Mouse (Mus musculus) CH12.LX (cell line): ENCODE data around the gene Rab8b. TPM values are rescaled to one million over a fixed set of nuclear protein-coding genes. Genes with fewer than 3 reads are reported as not detected.

Experiments used
- DNase-seq: peaks from one replicate; pipeline ENCODE4 v3.0.0-alpha.2; 2013; ENCODE audit errors: extremely low read depth
- H3K27ac ChIP-seq: 2 replicates; pipeline ENCODE4 v1.5.1; 2012; ENCODE audit warnings: low read depth, mild to moderate bottlenecking, control low read depth, moderate library complexity; ENCODE audit not compliant: insufficient read depth
- H3K27me3 ChIP-seq: replicated peaks from 2 replicates; pipeline ENCODE3; 2012; ENCODE audit warnings: inconsistent platforms
- H3K36me3 ChIP-seq, 2 experiments: replicated peaks in 1 of 2; 2 replicates each; pipeline versions ENCODE3 to v1.6.1; 2012; ENCODE audit warnings: inconsistent platforms in 1 of 2, low read length in 1 of 2, mild to moderate bottlenecking in 1 of 2, mixed read lengths in 1 of 2, moderate library complexity in 1 of 2; ENCODE audit not compliant: control insufficient read depth in 1 of 2, insufficient read depth in 1 of 2
- H3K4me1 ChIP-seq, 2 experiments: 2 replicates each; pipeline ENCODE4 v1.6.1; 2012; ENCODE audit warnings: inconsistent platforms in 1 of 2, moderate library complexity in 1 of 2; ENCODE audit not compliant: insufficient read depth in 2 of 2, control insufficient read depth in 1 of 2
- H3K4me2 ChIP-seq: 2 replicates; pipeline ENCODE4 v1.6.1; 2012; ENCODE audit warnings: low read depth, mild to moderate bottlenecking, control low read depth; ENCODE audit not compliant: poor library complexity, insufficient read depth, severe bottlenecking
- H3K4me3 ChIP-seq, 3 experiments: fragments of 150-350 bp in 1 of 3; sonication (generic) in 1 of 3; replicated peaks in 1 of 3; 2 replicates each; pipeline versions ENCODE3 to v1.5.1; 2011 to 2012; ENCODE audit warnings: low read depth in 2 of 3, low read length in 2 of 3, mild to moderate bottlenecking in 2 of 3, moderate library complexity in 2 of 3, control low read depth in 1 of 3, improper control_type of control experiment in 1 of 3, inconsistent platforms in 1 of 3, mixed read lengths in 1 of 3; ENCODE audit not compliant: poor library complexity in 1 of 3
- H3K79me2 ChIP-seq: replicated peaks from 2 replicates; pipeline ENCODE4 v1.6.1; 2012; ENCODE audit warnings: mild to moderate bottlenecking, moderate library complexity; ENCODE audit not compliant: control insufficient read depth, poor library complexity, insufficient read depth, severe bottlenecking; ENCODE audit errors: extremely low read depth
- H3K9ac ChIP-seq: 2 replicates; pipeline ENCODE4 v1.6.1; 2012; ENCODE audit warnings: low read depth, mild to moderate bottlenecking, control low read depth, moderate library complexity; ENCODE audit not compliant: insufficient read depth
- H3K9me3 ChIP-seq: replicated peaks from 2 replicates; pipeline ENCODE3; 2012; ENCODE audit warnings: low read length, inconsistent platforms, mixed read lengths
- CTCF ChIP-seq, 2 experiments: IDR thresholded peaks in 1 of 2; conservative IDR thresholded peaks in 1 of 2; 2 replicates each; pipeline ENCODE4 v1.5.1; 2011 to 2012; ENCODE audit warnings: low read depth in 2 of 2, low read length in 2 of 2, improper control_type of control experiment in 1 of 2, inconsistent platforms in 1 of 2, mild to moderate bottlenecking in 1 of 2, moderate library complexity in 1 of 2
- E2F4 ChIP-seq: IDR thresholded peaks from 2 replicates; pipeline ENCODE4 v1.6.1; 2011; ENCODE audit warnings: low read depth, low read length, improper control_type of control experiment; ENCODE audit not compliant: insufficient replicate concordance
- ETS1 ChIP-seq: conservative IDR thresholded peaks from 2 replicates; pipeline ENCODE4 v1.6.1; 2012; ENCODE audit warnings: low read depth, mild to moderate bottlenecking, inconsistent platforms, low read length, improper control_type of control experiment, moderate library complexity
- JUN ChIP-seq: IDR thresholded peaks from 2 replicates; pipeline ENCODE4 v1.6.1; 2011; ENCODE audit warnings: low read depth, mild to moderate bottlenecking, low read length, improper control_type of control experiment, moderate library complexity; ENCODE audit not compliant: insufficient read depth
- JUND ChIP-seq: conservative IDR thresholded peaks from 2 replicates; pipeline ENCODE4 v1.6.1; 2011; ENCODE audit warnings: low read depth, low read length, improper control_type of control experiment
- KAT2A ChIP-seq: IDR thresholded peaks from 2 replicates; pipeline ENCODE4 v1.6.1; 2012; ENCODE audit warnings: low read length, improper control_type of control experiment, inconsistent platforms; ENCODE audit not compliant: insufficient replicate concordance
- MXI1 ChIP-seq: IDR thresholded peaks from 2 replicates; pipeline ENCODE4 v1.6.1; 2011; ENCODE audit warnings: mild to moderate bottlenecking, low read depth, low read length, improper control_type of control experiment
- PAX5 ChIP-seq: IDR thresholded peaks from 2 replicates; pipeline ENCODE4 v1.6.1; 2012; ENCODE audit warnings: low read length, inconsistent platforms, mixed read lengths
- POLR2A ChIP-seq: IDR thresholded peaks from 2 replicates; pipeline ENCODE4 v1.6.1; 2011; ENCODE audit warnings: low read depth, mild to moderate bottlenecking, improper control_type of control experiment, low read length
- POLR2AphosphoS2 ChIP-seq: IDR thresholded peaks from 2 replicates; pipeline ENCODE4 v1.6.1; 2011; ENCODE audit warnings: low read depth, low read length, improper control_type of control experiment
- RAD21 ChIP-seq: IDR thresholded peaks from 2 replicates; pipeline ENCODE4 v1.6.1; 2011; ENCODE audit warnings: low read depth, mild to moderate bottlenecking, low read length, improper control_type of control experiment, moderate library complexity
- RCOR1 ChIP-seq: conservative IDR thresholded peaks from 2 replicates; pipeline ENCODE4 v1.6.1; 2012; ENCODE audit warnings: low read depth, mild to moderate bottlenecking, inconsistent platforms, low read length, improper control_type of control experiment
- SIN3A ChIP-seq: IDR thresholded peaks from 2 replicates; pipeline ENCODE4 v1.6.1; 2012; ENCODE audit warnings: low read length, improper control_type of control experiment, inconsistent platforms
- SMC3 ChIP-seq: IDR thresholded peaks from 2 replicates; pipeline ENCODE4 v1.6.1; 2011; ENCODE audit warnings: low read depth, low read length, improper control_type of control experiment
- TCF12 ChIP-seq: IDR thresholded peaks from 2 replicates; pipeline ENCODE4 v1.6.1; 2014; ENCODE audit warnings: low read depth, mild to moderate bottlenecking, inconsistent platforms, low read length, improper control_type of control experiment
- USF1 ChIP-seq: IDR thresholded peaks from 2 replicates; pipeline ENCODE4 v1.6.1; 2014; ENCODE audit warnings: low read depth, mild to moderate bottlenecking, inconsistent platforms, low read length, improper control_type of control experiment
- USF2 ChIP-seq: conservative IDR thresholded peaks from 2 replicates; pipeline ENCODE4 v1.6.1; 2011; ENCODE audit warnings: low read depth, low read length, improper control_type of control experiment
- ZC3H11A ChIP-seq: IDR thresholded peaks from 2 replicates; pipeline ENCODE4 v1.6.1; 2012; ENCODE audit warnings: low read depth, mild to moderate bottlenecking, inconsistent platforms, low read length, improper control_type of control experiment
- ZNF384 ChIP-seq: IDR thresholded peaks from 2 replicates; pipeline ENCODE4 v1.6.1; 2012; ENCODE audit warnings: low read depth, low read length, improper control_type of control experiment, inconsistent platforms
- dilution Hi-C: fragments of 300-500 bp; cut with MboI; formaldehyde crosslinking; loops from 2 replicates; pipeline ENCODE4 v1.14.3; 2020; ENCODE audit warnings: low sequenced_read_pairs; ENCODE audit not compliant: extremely low pct_unique_long_range_greater_than_20kb, extremely low pct_ligation_motif_present
- in situ Hi-C: fragments of 300-500 bp; cut with MboI; formaldehyde crosslinking; loops from 3 replicates; pipeline ENCODE4 v1.14.3; 2019; ENCODE audit warnings: low sequenced_read_pairs, low pct_ligation_motif_present, low pct_unique_long_range_greater_than_20kb, mixed read lengths
- polyA plus RNA-seq: library from polyadenylated mRNA; unstranded; fragments of >175 nt; gene quantifications from 2 replicates; pipeline ENCODE4 v1.2.1, GENCODE M21; 2012; ENCODE audit warnings: low read depth; ENCODE audit not compliant: insufficient read length
- total RNA-seq, 2 experiments: library from RNA; depleted of rRNA; stranded (reverse); fragments of 300-350 nt in 1 of 2; fragments of >200 nt in 1 of 2; gene quantifications; 2 replicates each; pipeline ENCODE4 v1.2.3; 2012 to 2014

Gene Rab8b
- total and polyA plus RNA-seq, 3 experiments = 12.2 to 28.0 (median 26.1) TPM

DNA sequence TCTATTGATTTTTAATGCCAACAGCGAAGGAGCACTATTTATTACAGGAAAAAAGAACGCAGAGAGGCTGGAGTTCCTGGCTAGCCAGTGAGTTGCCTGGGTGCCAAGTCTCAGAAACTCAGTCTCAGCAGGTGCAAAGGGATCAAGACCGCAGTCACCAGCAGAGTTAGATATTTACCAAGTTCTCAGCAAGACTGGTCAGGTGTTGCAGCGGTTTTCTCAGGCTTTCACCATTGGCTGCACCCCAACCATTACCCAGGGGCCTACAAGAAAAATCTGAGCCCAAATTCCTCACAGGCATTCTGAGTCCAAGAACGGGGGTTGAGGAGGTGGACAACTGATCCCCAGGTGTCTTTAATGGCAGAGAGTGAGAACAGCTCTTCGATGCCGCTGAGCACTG lies 85.6 kb downstream of the Rab8b start:
- H3K9me3 ChIP-seq = peaks cover 6% of the 10 kb centered on the region
- dilution Hi-C loops = no loop called here
- TF ChIP-seq E2F4 = no peak
- TF ChIP-seq JUN = no peak
- TF ChIP-seq POLR2A = no peak
- TF ChIP-seq ETS1 = no peak
- no peak for TF ChIP-seq USF2
- no peak for TF ChIP-seq RCOR1
- peak overlapping the region; percentile 48 for H3K4me2 ChIP-seq
- H3K9ac ChIP-seq = 0 out of 2 replicates have a peak overlapping the region, but pooled peaks have one; percentile 2
- H3K27ac ChIP-seq = no peak overlapping the region
- H3K4me3 ChIP-seq = peak overlapping the region in 1 of 3 experiments; percentile 63
- H3K4me1 ChIP-seq = peaks cover 0 to 12% of the 10 kb centered on the region in 2 experiments; a peak in 1 of 4 replicates
- DNase-seq = no peak
- H3K36me3 ChIP-seq = peaks cover 0 to 12% of the 10 kb centered on the region in 2 experiments
- no peaks in the 10 kb centered on the region for H3K79me2 ChIP-seq
- no peaks in the 10 kb centered on the region for H3K27me3 ChIP-seq
- in situ Hi-C loops = no loop called here

DNA sequence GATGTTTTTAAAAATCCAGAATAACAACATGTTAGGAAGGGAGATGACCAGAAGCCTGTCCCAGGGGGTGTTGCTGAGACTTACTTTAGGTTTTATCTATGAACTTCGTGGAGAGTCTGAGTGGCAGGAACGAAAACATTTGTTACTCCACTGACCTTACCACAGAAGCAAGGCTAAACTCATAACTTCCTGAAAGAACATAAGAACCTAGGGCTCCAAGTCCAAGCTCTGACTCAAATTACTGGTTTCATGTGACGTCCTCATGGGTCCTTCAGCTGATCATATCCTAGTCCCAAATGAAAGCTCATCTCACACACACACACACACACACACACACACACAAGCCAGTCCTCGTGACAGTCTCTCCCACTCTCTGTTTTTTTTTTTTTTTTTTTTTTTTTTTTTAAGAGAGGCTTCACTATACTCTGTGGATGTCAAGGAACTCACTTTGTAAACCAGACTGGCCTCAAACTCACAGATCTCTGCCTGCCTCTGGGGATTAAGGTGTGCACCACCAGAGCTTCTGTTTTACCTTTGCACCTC lies 87.0 kb downstream of the Rab8b start:
- no peaks in the 10 kb centered on the region for H3K79me2 ChIP-seq
- TF ChIP-seq ZNF384 = peak; percentile 79
- no peak for TF ChIP-seq KAT2A
- no peak overlapping the region for H3K9ac ChIP-seq
- dilution Hi-C loops (no loop called here), in situ Hi-C loops (no loop called here)
- H3K4me3 ChIP-seq = no peak overlapping the region
- H3K27ac ChIP-seq = no peak overlapping the region
- peaks cover 0 to 12% of the 10 kb centered on the region in 2 experiments; a peak in 1 of 4 replicates for H3K4me1 ChIP-seq
- DNase-seq = peak; percentile 11
- no peaks in the 10 kb centered on the region for H3K27me3 ChIP-seq
- H3K36me3 ChIP-seq = peaks cover 0 to 12% of the 10 kb centered on the region in 2 experiments
- peak overlapping the region; percentile 15 for H3K4me2 ChIP-seq
- peaks cover 6% of the 10 kb centered on the region for H3K9me3 ChIP-seq

- TF ChIP-seq E2F4 = 0 out of 2 replicates have a peak, but pooled peaks have one; percentile 34
- peak; percentile 86 for TF ChIP-seq SMC3
- TF ChIP-seq PAX5 = no peak
- peak; percentile 97 for TF ChIP-seq RAD21
- no peak for TF ChIP-seq SIN3A
- TF ChIP-seq USF1 = no peak
- no peak for TF ChIP-seq ETS1
- peak in 1 of 2 experiments; percentile 91; a peak in 3 of 4 replicates for TF ChIP-seq CTCF (conservative IDR thresholded peaks at IDR 0.05 in 1 of 2, IDR thresholded peaks at IDR 0.05 in 1 of 2; ENCODE audit: low read depth in 2 of 2, low read length in 2 of 2)
- TF ChIP-seq KAT2A = no peak
- peak; percentile 67 for TF ChIP-seq ZC3H11A
- TF ChIP-seq MXI1 = no peak
- TF ChIP-seq JUND = peak; percentile 37; the same call in 1 of the 2 replicates
- no peak for TF ChIP-seq POLR2AphosphoS2
- no peak for TF ChIP-seq TCF12
- TF ChIP-seq, all 38 proteins: peak for 6
- in situ Hi-C loops = no loop called here
- no peaks in the 10 kb centered on the region for H3K27me3 ChIP-seq
- H3K36me3 ChIP-seq = no peaks in the 10 kb centered on the region
- H3K9me3 ChIP-seq = no peaks in the 10 kb centered on the region
- no peak overlapping the region for H3K4me3 ChIP-seq
- no peaks in the 10 kb centered on the region for H3K79me2 ChIP-seq
- H3K4me2 ChIP-seq = no peak overlapping the region
- peak; percentile 52 for DNase-seq
- dilution Hi-C loops = no loop called here
- H3K27ac ChIP-seq = no peak overlapping the region
- H3K9ac ChIP-seq = no peak overlapping the region
- peaks cover 0 to 2% of the 10 kb centered on the region in 2 experiments; a peak in 1 of 4 replicates for H3K4me1 ChIP-seq
Measured at GRCm38 (mm10) chr9:66825990-66826389, 93.5 kb downstream of the Rab8b start.
